Mouse (Mus musculus): ENCODE results near the gene Ppm1l. TPM values are rescaled to one million over a fixed set of nuclear protein-coding genes. Genes with fewer than 3 reads are reported as not detected.
"Not testable (repeated sequence)": the region's sequence is repeated elsewhere in the genome, so short reads cannot be mapped to it uniquely, and the experiment has no call there.

Gene Ppm1l
- polyA plus RNA-seq, 1 experiment from 2014 or later: 17.2 TPM

GRCm38 (mm10) chr3:69555511-69555910 is 238.8 kb downstream of the Ppm1l start:
- WGBS: 86% methylated on average over 6 of the region's 6 CpGs

GRCm38 (mm10) chr3:69556092-69556778 is 239.6 kb downstream of the Ppm1l start:
- Histone ChIP-seq H3K4me3 (ENCODE audit: low read depth, low read length) (no peak overlapping the region), H3K4me1 (replicated peaks; ENCODE audit: control insufficient read depth, insufficient read depth, low read length) (no peaks in the 10 kb centered on the region), H3K9me3 (ENCODE audit: control insufficient read depth, low read length) (no peaks in the 10 kb centered on the region), H3K27ac (ENCODE audit: low read depth, low read length) (no peak overlapping the region), H3K36me3 (ENCODE audit: control insufficient read depth, insufficient read depth, low read length) (no peaks in the 10 kb centered on the region), H3K9ac (ENCODE audit: low read depth, low read length) (no peak overlapping the region), H3K27me3 (ENCODE audit: control insufficient read depth, insufficient read depth, low read length) (no peaks in the 10 kb centered on the region), H3K4me2 (replicated peaks; ENCODE audit: low read depth, low read length) (no peak overlapping the region)
- no peak for DNase-seq (ENCODE audit: low spot score)
- 80% methylated on average over 12 of the region's 12 CpGs for WGBS
- no peak for ATAC-seq (ENCODE audit: low FRiP score)

More at GRCm38 (mm10) chr3:69555511-69555910, 238.8 kb downstream of the Ppm1l start:
- Histone ChIP-seq H3K27ac (ENCODE audit: low read depth, low read length) (no peak overlapping the region), H3K4me1 (replicated peaks; ENCODE audit: control insufficient read depth, insufficient read depth, low read length) (no peaks in the 10 kb centered on the region), H3K36me3 (ENCODE audit: control insufficient read depth, insufficient read depth, low read length) (no peaks in the 10 kb centered on the region), H3K9ac (ENCODE audit: low read depth, low read length) (no peak overlapping the region), H3K4me3 (ENCODE audit: low read depth, low read length) (no peak overlapping the region), H3K4me2 (replicated peaks; ENCODE audit: low read depth, low read length) (no peak overlapping the region), H3K27me3 (ENCODE audit: control insufficient read depth, insufficient read depth, low read length) (no peaks in the 10 kb centered on the region), H3K9me3 (ENCODE audit: control insufficient read depth, low read length) (no peaks in the 10 kb centered on the region)
- DNase-seq (ENCODE audit: low spot score): no peak
- ATAC-seq (ENCODE audit: low FRiP score): no peak

GRCm38 (mm10) chr3:69559316-69559974 is 242.8 kb downstream of the Ppm1l start:
- WGBS: 86% methylated on average over 6 of the region's 6 CpGs
- no peak for DNase-seq (ENCODE audit: low spot score)
- no peak for ATAC-seq (ENCODE audit: low FRiP score)

GRCm38 (mm10) chr3:69559975-69560330 is 243.3 kb downstream of the Ppm1l start:
- H3K27ac ChIP-seq (ENCODE audit: low read depth, low read length): no peak overlapping the region
- no peak for DNase-seq (ENCODE audit: low spot score)
- H3K27me3 ChIP-seq (ENCODE audit: control insufficient read depth, insufficient read depth, low read length): no peaks in the 10 kb centered on the region
- H3K36me3 ChIP-seq (ENCODE audit: control insufficient read depth, insufficient read depth, low read length): no peaks in the 10 kb centered on the region
- H3K4me1 ChIP-seq (replicated peaks; ENCODE audit: control insufficient read depth, insufficient read depth, low read length): no peaks in the 10 kb centered on the region
- ATAC-seq (ENCODE audit: low FRiP score): no peak
- no peak overlapping the region for H3K9ac ChIP-seq (ENCODE audit: low read depth, low read length)
- 93% methylated on average over 7 of the region's 7 CpGs for WGBS
- no peak overlapping the region for H3K4me2 ChIP-seq (replicated peaks; ENCODE audit: low read depth, low read length)
- H3K9me3 ChIP-seq (ENCODE audit: control insufficient read depth, low read length): no peaks in the 10 kb centered on the region
- H3K4me3 ChIP-seq (ENCODE audit: low read depth, low read length): no peak overlapping the region

More at GRCm38 (mm10) chr3:69559316-69559974, 242.8 kb downstream of the Ppm1l start:
- H3K9me3 ChIP-seq (ENCODE audit: control insufficient read depth, low read length): no peaks in the 10 kb centered on the region
- H3K36me3 ChIP-seq (ENCODE audit: control insufficient read depth, insufficient read depth, low read length): no peaks in the 10 kb centered on the region
- H3K4me2 ChIP-seq (replicated peaks; ENCODE audit: low read depth, low read length): no peak overlapping the region
- H3K27me3 ChIP-seq (ENCODE audit: control insufficient read depth, insufficient read depth, low read length): no peaks in the 10 kb centered on the region
- H3K4me1 ChIP-seq (replicated peaks; ENCODE audit: control insufficient read depth, insufficient read depth, low read length): no peaks in the 10 kb centered on the region
- H3K27ac ChIP-seq (ENCODE audit: low read depth, low read length): no peak overlapping the region
- no peak overlapping the region for H3K4me3 ChIP-seq (ENCODE audit: low read depth, low read length)
- H3K9ac ChIP-seq (ENCODE audit: low read depth, low read length): no peak overlapping the region

- Histone ChIP-seq H3K9ac (ENCODE audit: low read depth, low read length) (no peak overlapping the region), H3K4me2 (replicated peaks; ENCODE audit: low read depth, low read length) (no peak overlapping the region), H3K4me3 (ENCODE audit: low read depth, low read length) (no peak overlapping the region), H3K27ac (ENCODE audit: low read depth, low read length) (no peak overlapping the region), H3K4me1 (replicated peaks; ENCODE audit: control insufficient read depth, insufficient read depth, low read length) (no peaks in the 10 kb centered on the region), H3K27me3 (ENCODE audit: control insufficient read depth, insufficient read depth, low read length) (no peaks in the 10 kb centered on the region), H3K9me3 (ENCODE audit: control insufficient read depth, low read length) (no peaks in the 10 kb centered on the region), H3K36me3 (ENCODE audit: control insufficient read depth, insufficient read depth, low read length) (no peaks in the 10 kb centered on the region)
- 84% methylated on average over 5 of the region's 5 CpGs for WGBS
- DNase-seq (ENCODE audit: low spot score) (no peak), ATAC-seq (ENCODE audit: low FRiP score) (0 out of 2 replicates have a peak, but pooled peaks have one; percentile 19)
Measured at GRCm38 (mm10) chr3:69561686-69562085, 245.0 kb downstream of the Ppm1l start.

- WGBS: 96% methylated on average over 5 of the region's 6 CpGs
Measured at GRCm38 (mm10) chr3:69563406-69563805, 246.7 kb downstream of the Ppm1l start.

GRCm38 (mm10) chr3:69565586-69565985 is 248.9 kb downstream of the Ppm1l start:
- H3K4me3 ChIP-seq (ENCODE audit: low read depth, low read length); H3K36me3 ChIP-seq (ENCODE audit: control insufficient read depth, insufficient read depth, low read length); H3K27me3 ChIP-seq (ENCODE audit: control insufficient read depth, insufficient read depth, low read length); H3K4me2 ChIP-seq (replicated peaks; ENCODE audit: low read depth, low read length); DNase-seq (ENCODE audit: low spot score); ATAC-seq (ENCODE audit: low FRiP score); H3K9me3 ChIP-seq (ENCODE audit: control insufficient read depth, low read length); H3K4me1 ChIP-seq (replicated peaks; ENCODE audit: control insufficient read depth, insufficient read depth, low read length); H3K9ac ChIP-seq (ENCODE audit: low read depth, low read length); H3K27ac ChIP-seq (ENCODE audit: low read depth, low read length): not testable (repeated sequence)
- whole genome bisulfite sequencing: 97% methylated on average over 1 of the region's 1 CpGs

More at GRCm38 (mm10) chr3:69563406-69563805, 246.7 kb downstream of the Ppm1l start:
- Histone ChIP-seq H3K36me3 (ENCODE audit: control insufficient read depth, insufficient read depth, low read length) (no peaks in the 10 kb centered on the region), H3K27ac (ENCODE audit: low read depth, low read length) (no peak overlapping the region), H3K4me3 (ENCODE audit: low read depth, low read length) (no peak overlapping the region), H3K4me1 (replicated peaks; ENCODE audit: control insufficient read depth, insufficient read depth, low read length) (no peaks in the 10 kb centered on the region), H3K9ac (ENCODE audit: low read depth, low read length) (no peak overlapping the region), H3K27me3 (ENCODE audit: control insufficient read depth, insufficient read depth, low read length) (no peaks in the 10 kb centered on the region), H3K9me3 (ENCODE audit: control insufficient read depth, low read length) (no peaks in the 10 kb centered on the region), H3K4me2 (replicated peaks; ENCODE audit: low read depth, low read length) (no peak overlapping the region)
- no peak for DNase-seq (ENCODE audit: low spot score)
- no peak for ATAC-seq (ENCODE audit: low FRiP score)

- no peak overlapping the region for H3K27ac ChIP-seq (ENCODE audit: low read depth, low read length)
- 90% methylated on average over 5 of the region's 5 CpGs for WGBS
- ATAC-seq (ENCODE audit: low FRiP score) (no peak), DNase-seq (ENCODE audit: low spot score) (no peak)
- no peaks in the 10 kb centered on the region for H3K4me1 ChIP-seq (replicated peaks; ENCODE audit: control insufficient read depth, insufficient read depth, low read length)
- H3K9ac ChIP-seq (ENCODE audit: low read depth, low read length): no peak overlapping the region
- H3K4me2 ChIP-seq (replicated peaks; ENCODE audit: low read depth, low read length): no peak overlapping the region
- H3K36me3 ChIP-seq (ENCODE audit: control insufficient read depth, insufficient read depth, low read length): no peaks in the 10 kb centered on the region
- H3K27me3 ChIP-seq (ENCODE audit: control insufficient read depth, insufficient read depth, low read length): no peaks in the 10 kb centered on the region
- H3K4me3 ChIP-seq (ENCODE audit: low read depth, low read length): no peak overlapping the region
- no peaks in the 10 kb centered on the region for H3K9me3 ChIP-seq (ENCODE audit: control insufficient read depth, low read length)
Measured at GRCm38 (mm10) chr3:69572561-69572960, 255.9 kb downstream of the Ppm1l start.

- no peaks in the 10 kb centered on the region for H3K9me3 ChIP-seq (ENCODE audit: control insufficient read depth, low read length)
- H3K36me3 ChIP-seq (ENCODE audit: control insufficient read depth, insufficient read depth, low read length): no peaks in the 10 kb centered on the region
- no peak overlapping the region for H3K27ac ChIP-seq (ENCODE audit: low read depth, low read length)
- ATAC-seq (ENCODE audit: low FRiP score) (no peak), DNase-seq (ENCODE audit: low spot score) (no peak)
- H3K4me1 ChIP-seq (replicated peaks; ENCODE audit: control insufficient read depth, insufficient read depth, low read length): no peaks in the 10 kb centered on the region
- 97% methylated on average over 11 of the region's 11 CpGs for WGBS
- H3K4me2 ChIP-seq (replicated peaks; ENCODE audit: low read depth, low read length): no peak overlapping the region
- H3K4me3 ChIP-seq (ENCODE audit: low read depth, low read length): no peak overlapping the region
- no peaks in the 10 kb centered on the region for H3K27me3 ChIP-seq (ENCODE audit: control insufficient read depth, insufficient read depth, low read length)
- H3K9ac ChIP-seq (ENCODE audit: low read depth, low read length): no peak overlapping the region
Measured at GRCm38 (mm10) chr3:69575577-69575976, 258.9 kb downstream of the Ppm1l start.

Measured in hindbrain, embryonic 11.5 days (tissue).